Mouse (Mus musculus) gastrocnemius, postnatal 36 days (tissue): Measurements from ENCODE around the gene Usp22. TPM values are rescaled to one million over a fixed set of nuclear protein-coding genes. Genes with fewer than 3 reads are reported as not detected.
"Not testable (repeated sequence)": the region's sequence is repeated elsewhere in the genome, so short reads cannot be mapped to it uniquely, and the experiment has no call there.

Source experiments
- DNase-seq, 2 experiments: peaks; one replicate each; pipeline ENCODE4 v3.0.0; 2022
- intact Hi-C: fragments of 180-260 bp; cut with DNase I; formaldehyde crosslinking; loops from one replicate; pipeline ENCODE4 v1.15.1; 2025
- total RNA-seq, 2 experiments: library from RNA; stranded (reverse); gene quantifications; 2 replicates each; pipeline ENCODE4 v1.2.3; 2021

Usp22 gene
- total RNA-seq, 2 experiments from 2014 or later: 13.1 to 18.6 TPM

DNA sequence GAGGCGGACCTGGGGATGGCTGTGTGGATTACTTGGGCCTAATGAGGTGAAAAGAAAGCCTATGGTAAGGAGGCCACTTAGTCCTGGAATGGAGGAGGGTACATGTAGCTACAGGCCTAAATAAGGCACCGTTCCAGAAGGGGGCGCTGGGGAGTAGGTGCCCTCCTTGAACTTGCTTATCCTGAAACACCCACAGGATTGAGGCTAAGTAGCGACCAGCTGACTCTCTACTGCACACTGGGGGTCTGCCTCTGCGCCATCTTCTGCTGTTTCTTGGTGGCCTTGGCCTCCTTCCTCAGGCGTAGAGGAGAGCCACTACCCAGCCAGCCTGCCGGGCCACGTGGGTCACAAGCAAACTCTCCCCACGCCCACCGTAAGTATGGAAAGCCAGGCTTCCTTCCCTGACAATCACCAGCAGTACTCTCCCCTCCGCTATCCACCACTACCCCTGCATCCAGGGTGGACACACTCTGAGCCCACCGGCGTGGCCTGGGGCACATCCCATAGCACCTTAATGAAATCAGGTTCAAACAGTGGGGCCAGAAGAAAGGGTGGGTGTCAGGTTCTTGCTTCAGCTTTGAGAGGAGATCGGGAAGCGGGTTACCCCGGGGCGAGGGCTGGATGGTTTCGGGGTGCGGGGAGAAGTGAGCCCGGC, 28.1 kb downstream of the Usp22 start:
- peak in 1 of 2 experiments; percentile 12 for DNase-seq
- intact Hi-C loops: no loop called here

DNA sequence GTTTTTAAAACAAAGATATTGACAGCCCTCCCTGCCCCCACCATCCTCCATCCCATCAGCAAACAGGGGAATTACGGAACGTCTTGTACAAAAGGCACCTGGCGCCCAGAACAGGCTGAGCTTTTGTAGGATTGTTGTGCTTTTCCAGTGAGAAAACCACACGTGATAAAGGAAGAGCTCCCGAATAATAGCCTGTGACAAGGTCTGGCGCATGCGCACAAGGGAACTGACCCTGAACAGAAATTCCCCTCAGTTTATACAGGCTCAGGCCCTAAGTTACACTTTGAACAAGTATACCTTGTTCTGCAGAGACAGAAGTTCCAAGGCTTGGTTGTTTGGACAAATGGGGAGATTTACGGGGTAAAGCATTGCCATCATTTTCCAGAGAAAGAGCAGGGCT, 29.3 kb downstream of the Usp22 start:
- DNase-seq: no peak
- intact Hi-C loops: no loop called here

DNA sequence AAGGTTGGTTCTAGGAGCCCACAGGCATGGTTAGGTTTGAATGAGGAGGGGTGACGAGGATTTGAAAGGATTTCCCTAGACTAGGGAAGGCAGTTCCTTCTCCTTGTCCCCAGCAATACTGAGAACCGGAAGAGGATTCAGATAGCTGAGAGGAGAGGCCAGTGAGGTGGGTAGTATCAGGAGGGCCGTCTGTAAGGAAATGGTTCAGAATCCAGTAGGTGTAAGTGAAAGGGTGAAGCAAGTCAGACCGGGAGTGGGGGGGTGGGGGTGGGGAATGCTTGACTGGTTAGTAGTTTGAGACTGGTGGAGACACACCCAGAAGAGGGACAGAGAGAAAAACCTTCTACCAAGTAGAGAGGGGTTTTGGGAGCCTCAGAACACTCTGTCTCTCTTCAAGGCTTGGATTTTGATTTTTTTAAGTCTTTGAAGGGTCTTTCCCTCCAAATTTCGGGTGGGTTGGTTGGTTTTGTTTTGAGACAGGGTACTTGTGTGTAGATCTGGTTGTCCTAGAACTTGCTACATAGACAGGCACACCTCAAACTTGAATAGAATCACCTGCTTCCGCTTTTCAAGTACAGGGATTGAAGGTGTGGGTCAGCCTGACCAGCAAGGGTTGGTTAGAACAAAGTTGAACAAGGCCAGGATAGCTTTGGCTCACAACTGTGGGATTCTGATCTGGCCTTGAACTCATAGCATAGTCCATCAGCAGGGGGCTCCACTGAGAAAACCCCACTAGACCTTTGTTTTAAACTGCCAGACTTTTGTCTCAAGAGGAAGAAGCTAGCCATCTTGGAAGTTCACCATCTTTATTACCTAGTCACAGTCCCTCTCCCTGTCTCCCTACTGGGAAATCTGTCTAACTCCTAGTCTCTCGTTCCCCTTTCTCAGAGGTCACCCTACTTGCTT, 31.0 kb downstream of the Usp22 start:
- intact Hi-C loops: loop anchor here (5.0 kb wide), 1 partner anchor 37 kb away; no protein-coding TSS in a partner anchor
- no peak for DNase-seq

DNA sequence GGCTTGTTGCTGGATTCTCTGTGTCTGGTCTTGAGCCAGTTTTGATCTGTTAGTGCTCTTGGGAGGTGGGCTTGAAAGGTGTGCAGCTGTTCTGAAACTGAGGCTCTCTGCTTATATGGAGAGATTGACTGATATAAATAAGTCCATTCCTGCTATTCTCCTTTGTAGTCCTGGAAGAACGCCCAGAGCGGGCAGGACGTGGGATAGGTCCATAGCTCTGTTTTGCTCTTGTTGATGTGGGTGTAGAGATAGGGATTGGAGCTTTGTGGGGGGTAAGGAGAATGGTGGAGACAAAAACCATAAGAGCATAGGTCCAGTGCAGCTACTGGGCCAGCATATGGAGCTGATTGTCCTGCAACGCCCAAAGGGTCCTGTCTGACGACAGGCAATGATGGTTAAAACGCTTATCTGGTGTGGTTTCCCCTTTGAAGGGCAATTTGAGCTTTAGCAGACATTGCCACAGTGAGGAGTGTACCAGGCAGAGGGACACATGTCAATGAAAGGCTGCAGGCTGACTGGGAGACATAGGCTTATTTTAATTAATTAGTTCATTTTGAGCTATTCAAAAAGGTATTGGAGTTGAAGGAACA, 31.8 kb downstream of the Usp22 start:
- no peak for DNase-seq
- intact Hi-C loops: loop anchor here (5.0 kb wide), 1 partner anchor 36 kb away; no protein-coding TSS in a partner anchor

DNA sequence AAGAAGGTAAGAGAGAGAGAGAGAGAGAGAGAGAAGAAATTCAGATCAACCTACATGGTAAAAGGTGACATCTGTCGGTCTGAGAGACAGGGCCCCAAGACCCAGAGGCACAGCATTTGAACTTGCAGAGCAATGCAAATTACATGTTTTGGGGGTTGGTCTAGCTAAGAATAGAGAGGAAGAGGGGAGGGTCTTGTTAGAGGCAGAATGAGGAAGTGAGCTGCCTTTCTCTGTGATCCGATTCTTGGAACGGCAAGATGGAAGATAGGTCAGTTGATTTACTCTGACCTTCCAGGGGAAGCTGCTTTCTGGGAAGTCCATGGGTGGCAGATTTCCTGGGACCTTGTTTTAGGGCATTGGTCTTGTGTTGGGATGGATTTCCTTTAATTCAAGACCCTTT, 32.6 kb downstream of the Usp22 start:
- intact Hi-C loops: loop anchor here (5.0 kb wide), 1 partner anchor 35 kb away; no protein-coding TSS in a partner anchor
- DNase-seq: no peak

DNA sequence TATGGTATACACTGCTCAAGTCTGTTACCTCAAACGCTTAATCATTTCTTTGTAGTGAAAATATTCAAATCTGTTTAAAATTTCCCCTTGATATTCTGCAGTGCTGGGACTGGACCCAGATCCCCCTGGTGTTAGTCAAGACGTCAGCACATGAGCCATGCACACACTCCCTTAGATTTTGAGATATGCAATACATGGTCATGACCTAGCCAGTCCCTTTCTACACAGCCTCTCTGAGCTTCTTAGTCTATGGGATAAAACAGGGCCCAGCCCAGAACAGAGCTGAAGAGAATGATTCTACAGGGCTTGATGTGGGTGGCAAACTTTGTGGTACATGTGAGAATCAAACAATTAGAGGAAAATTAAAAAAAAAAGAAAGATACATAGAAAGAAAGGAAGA, 33.2 kb downstream of the Usp22 start:
- intact Hi-C loops: loop anchor here (5.0 kb wide), 1 partner anchor 34 kb away; no protein-coding TSS in a partner anchor
- no peak for DNase-seq

DNA sequence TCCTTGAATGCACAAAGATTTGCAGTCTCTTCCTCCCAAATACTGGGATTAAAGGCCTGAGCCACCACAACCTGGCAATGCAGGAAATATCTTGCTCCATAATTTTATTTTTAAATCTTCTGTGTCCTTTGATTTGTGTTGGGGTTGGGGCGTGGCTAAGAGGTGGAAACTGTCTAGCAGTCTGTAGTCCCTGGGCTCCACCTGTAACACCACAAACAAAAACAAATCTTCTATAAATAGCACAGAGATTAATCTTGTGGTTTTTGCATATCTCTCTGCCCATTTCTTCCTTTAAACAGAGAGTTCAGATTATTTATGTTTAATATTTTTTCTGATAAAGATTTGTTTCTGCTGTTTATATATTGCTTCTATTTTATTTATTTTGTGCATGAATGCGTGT, 41.9 kb downstream of the Usp22 start:
- intact Hi-C loops: no loop called here
- DNase-seq: no peak

DNA sequence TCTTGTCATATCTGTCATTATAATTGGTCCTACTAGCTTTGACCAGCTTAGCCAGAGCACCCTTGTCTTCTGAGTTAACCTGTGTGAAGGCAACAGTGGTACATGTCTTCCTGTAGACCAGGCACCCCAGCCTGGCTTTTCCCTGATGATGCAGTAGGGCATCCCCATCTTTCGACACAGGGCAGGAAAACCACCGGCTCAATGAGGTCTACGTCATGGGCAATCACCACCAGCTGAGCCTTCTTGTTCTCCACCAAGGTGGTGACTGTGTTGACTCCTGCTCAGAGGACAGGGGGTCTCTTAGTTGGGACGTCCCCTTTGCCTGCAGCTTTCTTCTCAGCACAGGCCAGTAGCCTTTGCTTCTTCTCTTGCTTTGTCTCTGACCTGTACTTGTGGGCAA, 44.2 kb downstream of the Usp22 start:
- intact Hi-C loops, DNase-seq: not testable (repeated sequence)

DNA sequence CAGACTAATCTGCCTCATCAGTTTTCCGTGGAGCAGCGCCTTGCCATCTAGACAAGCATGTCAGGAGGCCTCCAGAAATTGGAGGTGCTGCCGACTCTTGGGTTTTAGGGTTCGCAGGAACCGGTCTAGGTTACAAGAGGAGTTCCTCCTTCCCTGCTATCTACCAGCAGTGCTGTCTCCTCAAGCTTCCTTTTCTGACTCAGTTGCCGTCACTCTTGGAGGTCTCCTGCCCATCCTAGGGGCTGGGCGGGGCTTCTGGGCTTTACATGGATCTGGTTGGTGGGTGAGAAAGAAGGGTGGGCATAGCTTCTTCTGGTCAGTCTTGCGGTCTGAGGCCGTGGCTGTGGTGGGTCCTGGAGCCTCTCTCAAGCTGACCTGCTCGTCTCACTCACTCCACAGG, 45.5 kb downstream of the Usp22 start:
- intact Hi-C loops: no loop called here
- no peak for DNase-seq

DNA sequence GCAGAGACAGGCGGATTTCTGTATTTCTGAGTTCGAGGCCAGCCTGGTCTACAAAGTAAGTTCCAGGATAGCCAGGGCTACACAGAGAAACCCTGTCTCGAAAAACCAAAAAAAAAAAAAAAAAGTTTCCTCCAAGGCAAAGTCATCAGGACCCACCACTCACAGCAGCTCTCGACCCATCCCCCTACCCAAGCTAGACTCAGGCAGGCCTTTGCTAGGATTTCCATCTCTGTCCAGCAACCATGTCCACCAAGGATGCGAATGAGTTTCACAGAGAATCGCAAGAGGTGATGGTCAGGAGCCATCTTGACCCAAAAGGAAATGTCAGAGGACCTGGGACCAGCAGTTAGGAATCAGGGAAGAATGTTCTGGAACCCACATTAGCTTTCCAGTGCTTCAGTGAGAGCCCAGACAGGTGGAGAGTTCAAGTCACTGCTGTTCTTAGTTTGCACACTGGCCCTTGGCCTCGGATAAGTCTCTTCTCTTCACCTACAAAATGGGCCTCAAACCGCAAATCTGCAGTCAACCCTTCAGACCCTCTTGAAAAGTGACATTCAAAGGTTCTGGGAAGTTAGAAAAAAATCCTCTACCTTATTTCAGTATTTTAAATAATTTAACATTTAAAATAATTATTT, 47.3 kb downstream of the Usp22 start:
- intact Hi-C loops: no loop called here
- DNase-seq: no peak

DNA sequence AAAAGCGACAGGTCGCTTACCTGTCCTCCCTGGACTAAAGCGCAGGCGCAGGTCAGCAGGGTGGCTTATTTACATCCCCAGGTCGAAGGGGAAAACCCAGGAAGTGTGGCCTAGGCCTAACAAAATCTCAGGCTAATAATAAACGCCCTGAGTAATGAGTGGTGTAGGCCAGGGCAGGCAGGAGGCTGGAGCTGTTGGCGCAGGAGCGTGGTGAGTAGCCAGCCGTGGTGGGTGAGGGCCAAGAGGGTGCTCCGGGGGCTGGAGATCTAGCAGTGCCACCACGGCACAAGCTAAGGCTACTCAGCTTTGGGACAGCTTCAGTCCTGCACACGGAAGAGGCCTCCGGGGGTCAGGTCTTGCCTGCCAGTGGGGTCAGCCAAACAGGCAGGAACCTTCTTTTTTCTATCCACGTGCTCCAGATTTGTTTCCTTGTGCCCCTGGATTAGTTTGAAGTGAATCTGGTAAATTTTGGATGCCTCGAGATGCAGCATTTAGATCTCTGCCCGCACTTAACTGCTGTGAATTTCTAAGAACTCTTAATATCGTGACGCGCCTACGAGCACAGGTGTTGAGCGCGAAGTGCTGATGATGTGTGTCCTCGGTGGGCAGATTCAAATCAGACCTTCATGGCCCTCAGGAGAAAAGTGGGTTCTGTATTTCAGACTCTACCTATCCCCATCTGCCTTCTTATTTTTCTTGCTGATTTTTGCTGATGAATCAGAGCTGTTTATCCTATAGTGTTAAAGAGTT, 48.1 kb downstream of the Usp22 start, which contains the start of gene Tnfrsf13b:
Gene Tnfrsf13b (plus strand): TSS at position 150 of the 750 bp plus-strand sequence.
- intact Hi-C loops: no loop called here
- DNase-seq: no peak

DNA sequence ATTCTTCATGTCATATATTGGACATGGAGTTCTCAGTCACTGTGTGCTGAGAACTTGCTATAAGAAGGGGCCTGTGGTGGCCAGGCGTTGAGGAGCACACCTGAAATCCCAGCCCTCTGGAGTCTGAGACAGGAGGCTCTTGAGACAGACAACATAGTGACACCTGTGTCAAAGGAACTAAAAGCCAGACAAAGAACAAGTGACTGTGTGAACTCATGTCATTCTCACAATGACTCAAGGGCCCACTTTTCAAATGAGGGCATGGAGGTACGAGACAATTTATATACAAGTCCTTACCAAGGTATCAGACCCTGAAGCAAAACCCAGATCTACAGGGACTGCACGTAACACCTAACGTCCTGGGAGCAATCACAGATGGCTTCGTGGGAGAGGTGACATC, 48.9 kb downstream of the Usp22 start:
- no peak for DNase-seq
- intact Hi-C loops: no loop called here

DNA sequence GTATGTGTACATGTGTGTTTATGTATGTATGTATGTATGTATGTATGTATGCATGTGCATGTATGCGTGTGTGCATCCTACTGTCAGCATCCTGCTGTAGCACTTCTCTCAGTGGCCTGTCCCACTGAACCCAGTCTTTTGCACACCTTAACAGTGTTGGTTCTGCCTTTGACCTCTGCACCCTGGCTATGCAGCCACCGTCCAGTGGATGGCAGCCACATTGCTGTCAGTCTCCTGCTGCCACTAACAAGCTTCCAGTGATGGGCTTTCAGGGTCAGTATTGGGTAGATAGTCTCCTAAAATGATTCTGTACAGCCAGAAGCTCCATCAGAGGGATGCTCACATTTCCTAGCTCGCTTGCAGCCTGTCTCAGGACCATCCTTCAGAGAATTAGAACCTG, 51.0 kb downstream of the Usp22 start:
- intact Hi-C loops: no loop called here
- DNase-seq: no peak

DNA sequence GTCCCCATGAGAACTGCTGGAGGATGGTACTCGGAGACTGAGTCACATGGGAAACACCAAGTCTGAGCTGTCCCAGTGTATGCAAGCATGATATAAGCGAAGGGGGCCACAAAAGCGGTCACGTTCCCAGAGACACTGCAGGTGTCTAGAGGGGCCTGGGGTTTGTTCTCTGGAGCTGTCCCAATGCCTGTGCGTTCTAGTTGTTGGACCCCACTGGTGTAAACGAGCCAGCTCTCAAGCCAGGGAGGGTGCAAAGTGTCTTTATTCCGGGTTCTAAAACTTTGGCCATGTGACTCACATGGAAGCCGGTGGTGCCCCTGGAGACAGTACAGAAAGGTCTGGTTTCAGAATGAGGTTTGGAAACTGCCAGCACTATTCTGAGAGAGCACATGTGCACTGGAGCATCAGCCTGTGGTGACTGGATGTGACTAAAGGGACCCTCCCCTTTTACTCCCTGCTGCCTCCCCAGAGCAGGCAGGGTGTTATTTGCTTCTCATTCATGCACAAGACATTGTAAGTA, 52.0 kb downstream of the Usp22 start:
- no peak for DNase-seq
- intact Hi-C loops: no loop called here

DNA sequence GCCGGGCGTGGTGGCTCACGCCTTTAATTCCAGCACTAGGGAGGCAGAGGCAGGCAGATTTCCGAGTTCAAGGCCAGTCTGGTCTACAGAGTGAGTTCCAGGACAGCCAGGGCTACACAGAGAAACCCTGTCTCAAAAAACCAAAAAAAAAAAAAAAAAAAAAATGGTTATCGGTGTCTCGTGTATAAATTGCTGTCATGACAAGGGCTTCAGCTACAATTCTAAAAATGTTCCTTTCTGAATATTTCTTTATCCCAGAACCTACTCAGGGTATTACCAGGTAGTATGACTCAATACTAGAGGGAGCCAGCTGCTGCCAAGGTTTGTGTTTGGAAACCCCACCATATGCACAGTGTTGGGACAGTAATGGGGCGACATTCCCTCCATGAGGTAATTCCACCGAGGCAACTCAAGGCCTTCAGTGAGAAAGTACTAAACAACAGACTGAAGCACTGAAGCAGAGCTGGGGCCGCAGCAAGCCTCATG, 52.5 kb downstream of the Usp22 start:
- intact Hi-C loops: no loop called here

DNA sequence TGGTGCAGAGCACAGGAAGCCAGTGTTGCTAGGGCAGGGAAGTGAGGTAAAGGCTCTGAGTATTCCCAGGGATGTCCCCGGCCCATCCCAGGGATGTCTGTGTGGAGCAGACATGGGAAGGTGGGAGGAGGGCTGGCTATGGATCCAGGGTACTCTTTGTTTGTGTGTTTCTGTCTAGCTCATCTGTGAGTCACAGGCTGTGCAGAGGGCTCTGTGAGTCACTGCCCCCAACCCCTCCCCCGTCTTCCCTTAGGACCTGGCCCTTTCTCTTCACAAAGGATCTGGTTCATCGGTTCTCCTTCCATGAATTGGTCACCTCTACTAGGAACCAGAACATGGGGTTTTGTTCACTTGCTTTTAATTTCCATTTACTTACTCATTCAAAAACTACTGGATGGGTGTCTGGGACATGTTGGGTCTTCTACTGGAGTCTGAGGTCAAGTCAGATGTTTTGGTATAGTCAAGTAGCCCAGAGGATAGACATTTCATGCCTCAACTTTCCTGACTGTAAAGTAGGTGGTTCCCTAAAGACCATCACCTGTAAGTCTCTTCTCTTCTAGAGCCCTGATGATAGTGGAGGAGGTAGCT, 54.8 kb downstream of the Usp22 start:
- intact Hi-C loops: no loop called here
- no peak for DNase-seq

More for the DNA sequence above, 52.5 kb downstream of the Usp22 start:
- DNase-seq: no peak

DNA sequence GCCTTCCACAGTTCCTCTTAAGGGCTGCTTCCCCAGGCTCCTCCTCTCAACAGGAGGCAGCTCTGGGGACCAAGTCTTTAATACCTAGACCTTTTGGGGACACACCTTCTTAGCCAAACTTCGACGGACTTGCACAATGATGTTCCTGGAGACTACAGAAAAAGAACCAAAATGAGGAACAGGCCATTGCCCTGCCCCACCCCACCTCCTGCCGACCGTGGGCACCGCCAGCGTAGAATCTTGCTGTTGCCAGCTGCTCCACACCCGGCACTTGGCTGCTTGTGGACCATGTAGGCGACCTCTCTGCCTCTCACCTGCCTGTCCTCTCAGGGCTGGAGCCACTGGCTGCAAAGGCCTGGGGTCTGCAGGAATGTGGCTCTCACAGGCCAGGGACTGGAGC, 58.6 kb downstream of the Usp22 start:
- intact Hi-C loops: no loop called here
- no peak for DNase-seq

DNA sequence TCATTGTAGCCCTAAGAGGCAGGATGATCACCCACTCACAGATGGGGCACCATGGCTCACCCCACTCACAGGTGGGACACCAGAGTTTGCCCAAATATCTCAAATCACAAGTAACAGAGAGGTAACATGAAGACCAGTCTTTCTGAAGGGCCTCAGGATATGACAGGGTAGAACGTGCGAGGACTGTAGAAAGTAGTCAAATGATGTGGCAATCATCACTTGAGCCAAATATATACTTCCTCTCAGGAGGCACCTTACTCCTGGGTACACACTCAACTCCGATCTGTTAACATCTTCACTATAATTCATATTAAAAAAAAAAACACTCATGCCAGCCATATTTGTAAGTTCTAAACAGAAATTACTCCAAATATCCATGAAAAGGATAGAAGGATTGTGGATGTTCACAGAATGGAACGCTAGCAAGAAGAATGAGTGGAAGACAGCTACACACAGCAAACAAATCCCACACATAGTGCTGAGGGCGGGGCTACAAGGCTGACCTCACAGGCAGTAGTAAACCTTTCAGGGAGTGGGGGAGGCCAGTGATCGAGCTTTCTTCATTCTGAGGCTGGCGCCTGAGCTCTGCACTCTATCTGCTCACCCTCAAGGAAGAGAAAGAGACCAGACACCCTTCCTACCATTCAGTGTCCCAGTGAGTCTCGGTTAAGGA, 62.4 kb downstream of the Usp22 start:
- no peak for DNase-seq
- intact Hi-C loops: no loop called here

DNA sequence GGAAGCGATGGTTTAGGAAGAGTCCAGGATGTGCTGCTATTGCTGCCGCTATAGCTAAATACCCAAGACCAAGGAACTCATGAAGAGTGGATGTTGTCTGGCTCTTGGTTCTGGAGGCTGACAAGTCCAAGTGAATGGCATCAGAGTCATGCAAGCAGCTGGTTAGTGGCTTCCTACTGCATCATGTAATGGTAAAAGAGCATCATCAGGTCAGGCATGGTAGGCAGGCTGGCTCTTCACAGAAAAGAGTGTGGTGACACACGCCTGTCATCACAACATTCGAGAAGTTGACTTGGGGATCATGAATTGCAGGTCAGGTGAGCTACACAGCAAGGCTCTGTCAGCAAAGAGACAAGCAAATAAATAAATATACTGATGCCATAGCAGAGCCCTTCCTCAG, 63.4 kb downstream of the Usp22 start:
- no peak for DNase-seq
- intact Hi-C loops: no loop called here
